Mouse (Mus musculus) naive thymus-derived CD4-positive, alpha-beta T cell, adult 2 months (primary cell): ENCODE results near the gene Lce1e.
"Not testable (repeated sequence)": the region's sequence is repeated elsewhere in the genome, so short reads cannot be mapped to it uniquely, and the experiment has no call there.

Experiments
- DNase-seq: peaks from one replicate; pipeline ENCODE4 v3.0.0-alpha.2; 2011; ENCODE audit warnings: low read depth

Lce1e gene

GRCm38 (mm10) chr3:92708974-92709373, at the start of gene Lce1e:
TSS of gene Lce1e (minus strand) at chr3:92709074.
- no peak for DNase-seq

GRCm38 (mm10) chr3:92753197-92753596, 44.3 kb upstream of the Lce1e start:
- no peak for DNase-seq

- no peak for DNase-seq
Measured at GRCm38 (mm10) chr3:92752238-92752637, 43.4 kb upstream of the Lce1e start, which contains the start of gene Lce1g. TSS of gene Lce1g (minus strand) at chr3:92752338.

GRCm38 (mm10) chr3:92738996-92739395, 30.1 kb upstream of the Lce1e start, which contains the start of gene Gm38119:
TSS of gene Gm38119 (minus strand) at chr3:92739096.
- no peak for DNase-seq

- DNase-seq, result no peak
Measured at GRCm38 (mm10) chr3:92722631-92723030, 13.8 kb upstream of the Lce1e start.

GRCm38 (mm10) chr3:92720250-92720649, 11.4 kb upstream of the Lce1e start, which contains the start of gene Lce1f:
TSS of gene Lce1f (minus strand) at chr3:92720350.
- no peak for DNase-seq

- no peak for DNase-seq
Measured at GRCm38 (mm10) chr3:92715122-92715521, 6.2 kb upstream of the Lce1e start.

GRCm38 (mm10) chr3:92694613-92695012, 14.3 kb downstream of the Lce1e start:
- no peak for DNase-seq

- no peak for DNase-seq
Measured at GRCm38 (mm10) chr3:92691688-92692087, 17.2 kb downstream of the Lce1e start.

- not testable (repeated sequence) for DNase-seq
Measured at GRCm38 (mm10) chr3:92689154-92689553, 19.7 kb downstream of the Lce1e start.

GRCm38 (mm10) chr3:92687110-92687509, 21.8 kb downstream of the Lce1e start, which contains the start of gene Lce1d:
TSS of gene Lce1d (minus strand) at chr3:92687210.
- DNase-seq, result no peak

GRCm38 (mm10) chr3:92678947-92679346, 29.9 kb downstream of the Lce1e start, which contains the start of gene Lce1c:
TSS of gene Lce1c (plus strand) at chr3:92679247.
- no peak for DNase-seq

GRCm38 (mm10) chr3:92670215-92670614, 38.7 kb downstream of the Lce1e start, which contains the start of gene Lce1a2:
TSS of gene Lce1a2 (minus strand) at chr3:92670315.
- no peak for DNase-seq
